In genomic region chr11:5789754-5790333, GRCm38 (mm10) we compare ENCODE assay signal across 9 mouse cellular contexts. TPM values are rescaled to one million over a fixed set of nuclear protein-coding genes. Genes with fewer than 3 reads are reported as not detected.
DNase-seq lines count a peak whose midpoint lies in the region; ATAC-seq and TF ChIP-seq lines count a peak whose summit lies in the region.
"Had no signal": no experiment of that assay in that cellular context is flagged by ENCODE, and none has a peak within 500 bp of the region (broad histone marks: within the 10 kb centered on the region; RNA-seq: fewer than 3 reads in every experiment).

No protein-coding gene starts in this region.

- H3K36me3 ChIP-seq in heart, embryonic 10.5 days, result peaks cover 38% of the 10 kb centered on the region
- H3K36me3 ChIP-seq in E14TG2a.4 (ENCODE audit: insufficient read depth, low read length), result peaks cover 55% of the 10 kb centered on the region
- peaks cover 14% of the 10 kb centered on the region for H3K36me3 ChIP-seq in hindbrain, embryonic 16.5 days (ENCODE audit: control insufficient read depth, insufficient read depth, low read length)
- H3K36me3 ChIP-seq in midbrain, embryonic 15.5 days (replicated peaks), result peaks cover 16% of the 10 kb centered on the region; the same call in 1 of the 2 replicates

- WGBS in heart, embryonic 10.5 days, result 62% methylated on average over 3 of the region's 3 CpGs
- WGBS in hindbrain, embryonic 16.5 days, result 87% methylated on average over 3 of the region's 3 CpGs
- 89% methylated on average over 3 of the region's 3 CpGs for WGBS in midbrain, embryonic 15.5 days

- TF ChIP-seq CTCF in E14TG2a.4 (conservative IDR thresholded peaks at IDR 0.05; ENCODE audit: low read length), result no peak

- peaks cover 23% of the 10 kb centered on the region for H3K4me1 ChIP-seq in heart, embryonic 10.5 days
- H3K4me1 ChIP-seq in E14TG2a.4 (replicated peaks; ENCODE audit: low read depth, low read length), result peaks cover 58% of the 10 kb centered on the region
- peaks cover 20% of the 10 kb centered on the region for H3K4me1 ChIP-seq in hindbrain, embryonic 16.5 days (ENCODE audit: control insufficient read depth, insufficient read depth, low read depth, low read length)
- peaks cover 30% of the 10 kb centered on the region for H3K4me1 ChIP-seq in midbrain, embryonic 15.5 days

- no peak for DNase-seq in heart, embryonic 10.5 days (ENCODE audit: low spot score)
- no peak for DNase-seq in heart, postnatal 36 days
- DNase-seq in cerebellum, adult 11 months, result no peak
- no peak for DNase-seq in gastrocnemius, postnatal 10 days
- no peak for DNase-seq in kidney, postnatal 25 days

- H3K27ac ChIP-seq in heart, embryonic 10.5 days, result peak overlapping the region; percentile 97; the same call in 1 of the 2 replicates
- no peak overlapping the region for H3K27ac ChIP-seq in hindbrain, embryonic 16.5 days (ENCODE audit: low read depth, low read length)
- no peak overlapping the region for H3K27ac ChIP-seq in midbrain, embryonic 15.5 days

- peak overlapping the region; percentile 91 for H3K4me2 ChIP-seq in hindbrain, embryonic 16.5 days (ENCODE audit: low read length)
- H3K4me2 ChIP-seq in midbrain, embryonic 15.5 days, result peak overlapping the region; percentile 83

- H3K9me3 ChIP-seq in heart, embryonic 10.5 days, result no peaks in the 10 kb centered on the region
- no peaks in the 10 kb centered on the region for H3K9me3 ChIP-seq in E14TG2a.4 (ENCODE audit: low read length)
- H3K9me3 ChIP-seq in hindbrain, embryonic 16.5 days (ENCODE audit: control insufficient read depth, low read length), result no peaks in the 10 kb centered on the region
- H3K9me3 ChIP-seq in midbrain, embryonic 15.5 days, result no peaks in the 10 kb centered on the region

- intact Hi-C loops in heart, postnatal 36 days (cut with DNase I), result loop anchor here (2.0 to 5.0 kb wide), 4 partner anchors 47 to 89 kb away; partner anchors contain the start of genes Pold2 and Polm

- H3K27me3 ChIP-seq in heart, embryonic 10.5 days (ENCODE audit: insufficient read depth, poor library complexity, severe bottlenecking), result no peaks in the 10 kb centered on the region
- H3K27me3 ChIP-seq in E14TG2a.4 (ENCODE audit: insufficient read depth, low read length), result no peaks in the 10 kb centered on the region
- no peaks in the 10 kb centered on the region for H3K27me3 ChIP-seq in hindbrain, embryonic 16.5 days (replicated peaks; ENCODE audit: control insufficient read depth, insufficient read depth, low read length)
- no peaks in the 10 kb centered on the region for H3K27me3 ChIP-seq in midbrain, embryonic 15.5 days (replicated peaks)

- no peak overlapping the region for H3K4me3 ChIP-seq in heart, embryonic 10.5 days
- H3K4me3 ChIP-seq in E14TG2a.4 (replicated peaks; ENCODE audit: low read length), result peak overlapping the region; percentile 94
- no peak overlapping the region; the same call in 1 of the 2 replicates for H3K4me3 ChIP-seq in hindbrain, embryonic 16.5 days (ENCODE audit: low read length)
- H3K4me3 ChIP-seq in midbrain, embryonic 15.5 days, result peak overlapping the region; percentile 95; the same call in 1 of the 2 replicates

- ATAC-seq in hindbrain, embryonic 16.5 days, result no peak
- ATAC-seq in midbrain, embryonic 15.5 days (replicated peaks), result no peak

- no peak overlapping the region for H3K9ac ChIP-seq in hindbrain, embryonic 16.5 days (ENCODE audit: low read depth, low read length)
- no peak overlapping the region for H3K9ac ChIP-seq in midbrain, embryonic 15.5 days

RNA-seq across cellular contexts. Expression of gene Dbnl, which starts 1.6 kb away (rescaled TPM):
- polyA plus RNA-seq in heart, embryonic 10.5 days (2016; fragmentation: Nextera tagmentation; extraction: Ambion mirVana), result 101 and 114 TPM in 2 replicates
- 10 to 100 TPM; 27.5 to 30.3 TPM for total RNA-seq in heart, postnatal 36 days (2021)
- 148 and 150 TPM in 2 replicates for polyA plus RNA-seq in hindbrain, embryonic 16.5 days (2015; fragmentation: Nextera tagmentation; extraction: Ambion mirVana)
- 151 and 154 TPM in 2 replicates for polyA plus RNA-seq in midbrain, embryonic 15.5 days (2015; fragmentation: Nextera tagmentation; extraction: Ambion mirVana)
- total RNA-seq in gastrocnemius, postnatal 10 days (2021), result 10 to 100 TPM; 23.6 to 27.1 TPM

RNA-seq across cellular contexts. Expression of gene Pgam2, which starts 13.7 kb away (rescaled TPM):
- 479 and 714 TPM in 2 replicates for polyA plus RNA-seq in heart, embryonic 10.5 days (2016; fragmentation: Nextera tagmentation; extraction: Ambion mirVana)
- 100 to 1,000 TPM; 793 to 969 TPM for total RNA-seq in heart, postnatal 36 days (2021)
- polyA plus RNA-seq in hindbrain, embryonic 16.5 days (2015; fragmentation: Nextera tagmentation; extraction: Ambion mirVana), result 3.3 and 13.6 TPM in 2 replicates
- polyA plus RNA-seq in midbrain, embryonic 15.5 days (2015; fragmentation: Nextera tagmentation; extraction: Ambion mirVana), result 2.4 and 3.4 TPM in 2 replicates
- 1,000 to 10,000 TPM; 2,411 to 2,775 TPM for total RNA-seq in gastrocnemius, postnatal 10 days (2021)
- total RNA-seq: hematopoietic stem cell, adult 5-6 weeks had no signal

RNA-seq across cellular contexts. Expression of gene Urgcp, which starts 27.7 kb away (rescaled TPM):
- polyA plus RNA-seq in heart, embryonic 10.5 days (2016; fragmentation: Nextera tagmentation; extraction: Ambion mirVana), result 21.3 and 29.9 TPM in 2 replicates
- 10 to 100 TPM; 57.1 to 59.1 TPM for total RNA-seq in heart, postnatal 36 days (2021)
- 35.6 and 36.7 TPM in 2 replicates for polyA plus RNA-seq in hindbrain, embryonic 16.5 days (2015; fragmentation: Nextera tagmentation; extraction: Ambion mirVana)
- polyA plus RNA-seq in midbrain, embryonic 15.5 days (2015; fragmentation: Nextera tagmentation; extraction: Ambion mirVana), result 36.9 and 37.6 TPM in 2 replicates
- 10 to 100 TPM; 29.1 to 42.0 TPM for total RNA-seq in gastrocnemius, postnatal 10 days (2021)

RNA-seq across cellular contexts. Expression of gene Polm, which starts 48.0 kb away (rescaled TPM):
- polyA plus RNA-seq in heart, embryonic 10.5 days (2016; fragmentation: Nextera tagmentation; extraction: Ambion mirVana), result 8.9 and 11.1 TPM in 2 replicates
- total RNA-seq in heart, postnatal 36 days (2021), result 1 to 10 TPM; 2.7 to 3.1 TPM
- polyA plus RNA-seq in hindbrain, embryonic 16.5 days (2015; fragmentation: Nextera tagmentation; extraction: Ambion mirVana), result 5.5 and 6.1 TPM in 2 replicates
- 8.4 and 8.8 TPM in 2 replicates for polyA plus RNA-seq in midbrain, embryonic 15.5 days (2015; fragmentation: Nextera tagmentation; extraction: Ambion mirVana)
- total RNA-seq in gastrocnemius, postnatal 10 days (2021), result 1 to 10 TPM; 4.3 to 8.7 TPM

Comparison
In these comparisons a context has a peak if more than half of its experiments do, and no peak if none do; other contexts are left out.
1. H3K4me3 ChIP-seq: peak in E14TG2a.4 (single experiment) and midbrain, embryonic 15.5 days (single experiment); none in heart, embryonic 10.5 days (single experiment) and hindbrain, embryonic 16.5 days (single experiment).
2. RNA of gene Pgam2, which starts 13.7 kb away (polyA plus RNA-seq): 479 to 714 TPM in heart, embryonic 10.5 days; 3.3 to 13.6 TPM in hindbrain, embryonic 16.5 days and 2.4 to 3.4 TPM in midbrain, embryonic 15.5 days; every median in the first group is over 10 times any median in the second.